Mouse (Mus musculus) bone marrow macrophage, adult 2 months (primary cell): ENCODE data around the gene Mex3a. TPM values are rescaled to one million over a fixed set of nuclear protein-coding genes. Genes with fewer than 3 reads are reported as not detected.

Experiments used
- H3K27ac ChIP-seq: 2 replicates; pipeline ENCODE4 v1.5.1; 2012; ENCODE audit warnings: low read depth, low read length; ENCODE audit not compliant: insufficient read depth
- H3K4me1 ChIP-seq: 2 replicates; pipeline ENCODE4 v1.6.1; 2012; ENCODE audit warnings: low read length; ENCODE audit not compliant: control insufficient read depth, insufficient read depth
- H3K4me3 ChIP-seq: 2 replicates; pipeline ENCODE4 v1.5.1; 2012; ENCODE audit warnings: mild to moderate bottlenecking, low read length, moderate library complexity; ENCODE audit not compliant: insufficient read depth
- CTCF ChIP-seq: IDR thresholded peaks from 2 replicates; pipeline ENCODE4 v1.5.1; 2012; ENCODE audit warnings: low read depth, mild to moderate bottlenecking, low read length, moderate library complexity
- POLR2A ChIP-seq: IDR thresholded peaks from 2 replicates; pipeline ENCODE4 v1.6.1; 2012; ENCODE audit warnings: mild to moderate bottlenecking, low read depth, low read length, borderline replicate concordance
- polyA plus RNA-seq: library from polyadenylated mRNA; stranded (reverse); fragments of >200 nt; gene quantifications from 2 replicates; pipeline ENCODE4 v1.2.4, GENCODE M21; 2012; ENCODE audit not compliant: missing spikeins, insufficient read depth, insufficient read length

Mex3a gene
- polyA plus RNA-seq, 1 experiment, result 0.16 TPM

DNA sequence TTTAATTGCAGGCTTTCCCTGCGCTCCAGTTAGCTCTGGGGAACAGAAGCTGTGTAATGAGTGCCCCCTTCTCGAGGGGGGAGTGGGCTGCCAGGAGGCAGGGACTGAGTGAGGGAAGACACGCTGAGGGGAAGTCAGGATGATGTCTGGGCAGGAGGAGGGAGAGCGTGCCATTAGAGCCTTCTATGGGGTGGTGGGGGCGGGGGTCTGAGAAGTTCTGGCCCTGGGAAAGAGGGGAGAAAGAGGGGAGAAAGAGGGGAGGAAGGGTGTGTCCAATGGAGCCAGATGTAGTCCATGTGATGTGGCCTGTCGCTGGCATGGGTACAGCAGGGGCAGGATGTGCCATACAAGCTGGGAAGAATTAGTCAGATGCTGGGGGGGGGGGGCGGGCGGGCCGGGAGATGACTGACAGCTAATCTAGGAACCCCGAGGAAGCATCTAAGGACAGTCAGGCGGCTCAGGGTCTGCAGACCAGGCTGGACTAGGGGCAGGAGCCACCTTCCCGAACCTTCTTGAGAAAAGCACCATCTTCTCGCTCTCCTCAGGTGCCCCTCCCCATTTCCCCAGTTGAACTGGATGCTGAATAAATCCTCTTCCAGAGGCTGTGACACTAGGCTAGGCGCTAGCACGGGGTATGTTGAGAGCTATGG, 19.2 kb upstream of the Mex3a start:
- no peak for TF ChIP-seq CTCF
- no peak for TF ChIP-seq POLR2A
- Histone ChIP-seq H3K4me3 (peak overlapping the region; percentile 31), H3K4me1 (peaks cover 50% of the 10 kb centered on the region), H3K27ac (peak overlapping the region; percentile 85)

DNA sequence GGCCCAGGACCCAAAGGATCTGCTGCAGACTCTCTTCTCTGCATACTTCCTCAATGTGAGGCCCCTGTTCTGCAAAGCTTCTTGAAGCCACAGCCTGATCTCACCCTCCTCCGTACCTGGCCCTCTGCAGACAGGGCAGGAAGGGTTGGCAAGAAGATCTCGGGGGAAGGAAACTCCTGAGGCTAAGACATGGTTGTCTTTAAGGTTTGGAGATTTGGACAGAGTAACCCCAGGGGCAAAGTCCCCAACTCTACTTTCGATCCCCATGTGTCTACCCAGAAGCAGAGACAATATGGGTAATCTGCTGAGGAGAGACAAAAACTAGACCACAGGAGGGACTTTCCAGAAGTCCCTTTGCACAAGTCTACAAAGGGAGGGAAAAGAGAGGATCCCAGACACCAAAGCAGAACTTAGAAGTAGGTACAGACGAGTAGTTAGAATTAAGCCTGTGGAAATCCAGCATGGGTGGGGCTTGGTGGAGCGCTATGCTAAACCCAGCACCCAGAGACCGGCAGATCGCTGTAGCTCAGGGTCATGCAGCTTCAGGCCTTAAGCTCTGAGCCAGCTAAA, 18.6 kb upstream of the Mex3a start:
- peak overlapping the region; percentile 85 for H3K27ac ChIP-seq
- TF ChIP-seq CTCF (no peak), POLR2A (no peak)
- peak overlapping the region; percentile 31 for H3K4me3 ChIP-seq
- H3K4me1 ChIP-seq, result peaks cover 50% of the 10 kb centered on the region

DNA sequence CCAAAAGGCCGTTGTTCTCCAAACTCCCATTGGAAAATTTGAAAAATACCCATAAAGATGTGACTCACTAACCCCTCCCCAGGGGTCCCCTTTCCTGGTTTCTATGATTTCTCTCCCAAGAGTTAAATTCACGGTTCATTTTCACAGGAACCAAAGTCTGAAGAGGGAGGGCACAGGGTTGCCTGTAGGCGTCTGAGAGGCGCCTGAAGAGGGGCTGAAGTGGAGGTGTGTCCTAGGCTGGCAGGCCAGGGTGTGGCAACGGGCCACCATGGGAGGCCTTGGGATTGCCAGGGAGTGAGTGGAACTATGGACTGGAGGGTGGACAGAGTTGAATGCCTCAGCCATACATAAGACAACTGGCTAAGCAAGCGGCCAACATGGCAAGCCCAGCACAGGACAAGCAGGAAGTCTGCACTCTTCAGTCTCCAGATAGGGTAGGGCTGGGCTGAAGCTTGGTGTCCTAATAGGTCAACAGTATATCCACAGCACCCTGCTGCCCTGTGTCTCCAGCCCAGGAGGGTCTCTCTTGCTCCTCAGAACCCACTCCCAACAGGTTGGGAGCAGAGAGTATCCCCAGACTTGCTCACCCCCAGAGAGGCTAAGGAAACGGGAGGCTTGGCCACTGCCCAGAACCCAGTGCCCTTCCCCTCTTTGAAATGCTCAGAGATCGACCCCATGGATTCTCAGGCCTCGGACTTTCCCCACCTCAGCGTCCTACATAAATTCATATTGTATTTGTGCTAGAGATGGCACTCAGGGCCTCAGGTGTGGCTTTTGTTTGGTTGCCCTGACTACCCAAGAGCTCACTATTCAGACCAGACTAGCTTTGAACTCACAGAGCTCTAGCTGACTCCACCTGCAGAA, 17.7 kb upstream of the Mex3a start:
- peaks cover 47% of the 10 kb centered on the region for H3K4me1 ChIP-seq
- peak overlapping the region; percentile 85 for H3K27ac ChIP-seq
- no peak for TF ChIP-seq CTCF
- no peak overlapping the region for H3K4me3 ChIP-seq

DNA sequence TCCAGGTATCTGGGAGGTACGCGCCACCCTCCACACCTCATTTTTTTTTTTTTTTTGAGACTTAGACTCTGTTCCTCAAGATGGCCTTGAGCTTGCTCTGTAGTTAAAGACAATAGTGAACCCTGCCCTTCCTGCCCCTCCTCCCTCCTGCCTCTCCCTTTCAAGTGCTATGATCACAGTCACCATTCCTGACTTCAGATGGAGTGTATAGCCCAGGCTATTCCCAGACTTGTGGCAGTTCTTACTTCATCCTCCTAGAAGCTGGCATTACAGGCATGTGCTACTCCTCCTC, 17.2 kb upstream of the Mex3a start:
- TF ChIP-seq POLR2A (no peak), CTCF (no peak)
- no peak overlapping the region for H3K27ac ChIP-seq
- no peak overlapping the region for H3K4me3 ChIP-seq
- peaks cover 47% of the 10 kb centered on the region for H3K4me1 ChIP-seq

DNA sequence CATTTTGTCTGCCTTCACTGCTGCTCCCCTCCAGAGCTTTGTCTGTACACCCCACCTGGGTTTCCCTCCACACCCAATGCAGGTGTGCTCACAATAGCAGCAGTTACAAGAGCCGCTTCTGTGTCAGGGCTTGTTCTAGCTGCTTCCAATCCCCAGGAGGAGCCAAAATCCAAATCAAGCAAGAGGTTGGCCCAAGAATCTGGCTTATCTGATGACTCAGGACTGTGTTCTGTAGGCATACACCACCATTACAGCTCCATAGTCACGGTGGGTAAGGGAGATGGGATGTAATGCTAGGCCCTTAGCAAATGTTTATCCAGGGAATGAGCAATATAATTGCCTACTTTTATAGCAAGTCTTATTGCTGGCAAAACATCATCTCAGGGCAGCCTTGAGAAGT, 15.8 kb upstream of the Mex3a start:
- peaks cover 38% of the 10 kb centered on the region for H3K4me1 ChIP-seq
- no peak overlapping the region for H3K27ac ChIP-seq
- TF ChIP-seq CTCF (no peak), POLR2A (no peak)
- no peak overlapping the region for H3K4me3 ChIP-seq

DNA sequence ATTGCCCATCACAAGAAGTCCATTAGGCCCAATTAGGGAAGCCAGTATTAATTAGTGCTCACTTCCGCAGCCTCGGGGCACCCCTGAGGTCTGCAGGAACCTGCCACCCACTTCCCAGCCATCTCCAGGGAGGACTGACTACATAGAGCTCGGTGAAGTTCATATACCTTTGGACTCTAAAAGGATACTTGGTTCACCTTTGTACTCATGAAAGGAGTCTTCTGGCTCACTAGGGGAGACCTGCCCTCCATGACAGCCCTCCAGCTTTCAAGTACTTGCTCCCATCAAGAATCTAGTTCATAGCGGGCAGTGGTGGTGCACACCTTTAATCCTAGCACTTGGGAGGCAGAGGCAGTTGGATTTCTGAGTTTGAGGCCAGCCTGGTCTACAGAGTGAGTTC, 13.8 kb upstream of the Mex3a start:
- Histone ChIP-seq H3K4me3 (no peak overlapping the region), H3K4me1 (peaks cover 27% of the 10 kb centered on the region), H3K27ac (no peak overlapping the region)
- TF ChIP-seq POLR2A (no peak), CTCF (no peak)

DNA sequence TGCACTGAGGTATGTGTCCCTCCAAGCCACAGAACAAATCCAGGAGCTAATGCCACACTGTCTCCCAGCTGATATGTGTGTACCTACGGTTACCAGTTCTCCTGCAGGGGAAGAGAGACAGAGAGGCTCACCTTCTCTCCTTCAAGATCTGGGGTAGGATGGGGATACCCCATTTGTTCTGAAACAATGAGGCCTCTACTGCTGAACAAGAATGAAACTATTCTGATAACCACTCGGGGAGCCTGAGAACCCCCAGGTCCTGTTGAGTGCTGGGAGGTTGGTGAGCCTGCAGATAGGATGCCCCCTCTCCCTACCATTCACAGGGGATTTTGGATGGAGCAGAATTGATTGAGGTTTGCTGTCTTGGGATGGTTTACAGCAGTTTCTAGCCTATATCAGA, 12.1 kb upstream of the Mex3a start:
- no peak overlapping the region for H3K27ac ChIP-seq
- H3K4me1 ChIP-seq, result peaks cover 12% of the 10 kb centered on the region
- TF ChIP-seq CTCF (no peak), POLR2A (no peak)
- H3K4me3 ChIP-seq, result no peak overlapping the region

DNA sequence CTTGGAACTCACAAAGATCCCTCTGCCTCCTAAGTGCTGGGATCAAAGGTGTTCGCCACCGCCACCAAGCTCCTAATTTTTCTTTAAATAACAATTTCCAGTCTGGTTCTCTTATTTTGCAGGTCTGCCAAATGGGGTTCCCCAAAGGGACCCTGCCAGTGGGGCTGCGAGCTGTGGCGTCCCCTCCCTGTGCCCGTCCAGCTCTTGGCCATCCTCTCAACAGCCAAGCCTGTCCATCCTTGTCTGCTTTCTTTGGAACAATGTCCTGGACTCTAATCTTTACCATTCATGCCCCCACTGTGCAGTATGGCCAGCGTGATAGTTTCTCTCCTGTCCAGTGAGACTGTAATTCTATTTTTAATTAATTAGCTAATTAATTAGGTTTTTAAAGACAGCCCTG, 11.0 kb upstream of the Mex3a start:
- H3K4me3 ChIP-seq, result no peak overlapping the region
- H3K27ac ChIP-seq, result no peak overlapping the region
- H3K4me1 ChIP-seq, result peaks cover 8% of the 10 kb centered on the region
- TF ChIP-seq POLR2A, result no peak
- no peak for TF ChIP-seq CTCF

DNA sequence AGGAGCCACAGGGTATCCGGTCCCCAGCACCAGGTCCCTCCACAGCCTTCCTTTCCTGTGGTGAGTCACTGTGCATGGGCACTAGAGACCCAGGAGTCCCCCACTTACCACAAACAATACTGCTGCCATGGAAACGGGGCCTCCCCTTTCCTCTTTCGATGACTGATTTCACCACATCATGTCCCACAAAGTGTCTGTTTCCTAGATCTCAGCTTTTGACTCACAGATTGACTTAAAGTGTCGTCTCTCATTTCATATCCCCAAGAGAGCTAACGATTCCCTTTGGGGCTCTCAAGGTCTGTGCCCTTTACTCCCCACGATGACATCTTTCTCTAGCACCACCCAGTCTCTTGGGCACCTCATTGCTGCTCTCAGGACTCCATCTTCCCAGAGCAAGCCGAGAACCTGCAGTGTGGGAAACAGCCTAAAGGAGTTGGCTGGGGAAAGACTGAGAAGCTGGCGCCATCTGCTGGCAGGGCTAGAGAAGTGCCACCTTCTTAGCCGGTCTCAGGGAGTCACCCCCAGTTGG, 10.3 kb upstream of the Mex3a start:
- Histone ChIP-seq H3K4me1 (peaks cover 8% of the 10 kb centered on the region), H3K4me3 (peak overlapping the region; percentile 12; the same call in 1 of the 2 replicates), H3K27ac (peak overlapping the region; percentile 33; the same call in 1 of the 2 replicates)
- TF ChIP-seq CTCF, result peak; percentile 90
- no peak for TF ChIP-seq POLR2A

DNA sequence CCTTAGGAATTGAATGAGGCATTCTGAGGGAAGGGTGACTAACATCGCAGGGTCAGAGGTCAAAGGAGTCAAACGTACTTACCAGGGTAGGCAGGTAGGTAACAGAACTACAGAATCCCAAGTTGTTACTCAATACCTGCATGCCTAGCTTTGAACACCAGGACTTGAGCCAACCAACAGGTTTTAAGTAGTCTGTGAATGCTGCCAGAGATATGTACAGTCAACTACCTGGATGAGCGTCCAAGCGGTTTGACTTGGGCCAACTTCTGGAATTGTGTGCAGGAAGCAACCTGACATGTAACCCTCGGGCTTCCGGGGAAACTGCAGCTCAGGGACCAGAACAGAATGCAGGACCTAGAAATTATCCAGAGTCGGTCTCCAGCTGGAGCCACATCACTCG, 9.2 kb upstream of the Mex3a start:
- TF ChIP-seq POLR2A (no peak), CTCF (no peak)
- Histone ChIP-seq H3K27ac (no peak overlapping the region), H3K4me1 (peaks cover 12% of the 10 kb centered on the region), H3K4me3 (no peak overlapping the region)
